ENCODE assay signal across 23 mouse cellular contexts in the genomic region with DNA sequence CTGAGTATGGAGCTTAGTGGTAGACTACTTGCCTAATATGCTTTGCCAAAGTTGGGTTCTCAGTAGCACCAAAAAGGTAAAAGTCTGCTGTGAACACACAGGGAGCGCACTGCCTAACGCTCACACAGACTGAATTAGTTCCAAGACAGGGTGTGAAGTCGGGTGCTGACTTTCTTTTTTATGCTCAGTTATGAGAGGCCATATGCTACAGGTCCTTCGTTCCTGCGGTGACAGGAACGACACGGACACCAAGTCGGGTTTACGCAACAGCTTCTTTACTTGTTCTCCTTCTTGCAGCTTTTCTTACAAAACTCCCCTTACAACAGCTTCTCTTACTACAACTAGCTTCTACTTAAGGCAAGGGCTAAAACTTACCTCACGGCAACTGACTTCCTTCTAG. TPM values are rescaled to one million over a fixed set of nuclear protein-coding genes. Genes with fewer than 3 reads are reported as not detected.
"Had no signal": no experiment of that assay in that cellular context is flagged by ENCODE, and none has a peak within 500 bp of the region (broad histone marks: within the 10 kb centered on the region; RNA-seq: fewer than 3 reads in every experiment).

No protein-coding gene starts in this region.

- H3K4me3 ChIP-seq: limb, embryonic 13.5 days; liver, embryonic 13.5 days; lung, embryonic 15.5 days; midbrain, embryonic 15.5 days; neural tube, embryonic 12.5 days had no signal

- H3K4me2 ChIP-seq: limb, embryonic 13.5 days; liver, embryonic 13.5 days; lung, embryonic 15.5 days; midbrain, embryonic 11.5 days; midbrain, embryonic 15.5 days; neural tube, embryonic 12.5 days had no signal

- H3K9ac ChIP-seq: limb, embryonic 13.5 days; liver, embryonic 13.5 days; lung, embryonic 15.5 days; midbrain, embryonic 15.5 days; neural tube, embryonic 12.5 days had no signal

- DNase-seq: kidney, adult 18-20 months; kidney, postnatal 10 days; kidney, postnatal 4 days; left cerebral cortex, postnatal 4 days; liver, embryonic 13.5 days; retina, postnatal 1 day; thymus, postnatal 36 days had no signal

- H3K27ac ChIP-seq: hindbrain, postnatal 0 days; limb, embryonic 13.5 days; liver, embryonic 13.5 days; lung, embryonic 15.5 days; midbrain, embryonic 15.5 days; neural tube, embryonic 12.5 days had no signal

- H3K4me1 ChIP-seq: limb, embryonic 13.5 days; lung, embryonic 15.5 days; midbrain, embryonic 15.5 days; neural tube, embryonic 12.5 days had no signal

- ATAC-seq: hindbrain, postnatal 0 days; midbrain, embryonic 15.5 days had no signal

- H3K9me3 ChIP-seq: limb, embryonic 13.5 days; liver, embryonic 13.5 days; lung, embryonic 15.5 days; midbrain, embryonic 15.5 days; neural tube, embryonic 12.5 days had no signal

- H3K27me3 ChIP-seq: limb, embryonic 13.5 days; liver, embryonic 13.5 days; lung, embryonic 15.5 days; midbrain, embryonic 15.5 days; neural tube, embryonic 12.5 days had no signal

RNA-seq across cellular contexts. Expression of gene Gm17545, which starts 10.9 kb away (rescaled TPM):
- total RNA-seq: hindbrain, postnatal 0 days; layer of hippocampus, adult 8-10 months; layer of hippocampus, postnatal 14 days; left cerebral cortex, adult 18-20 months; left cerebral cortex, postnatal 10 days; left cerebral cortex, postnatal 4 days; monocyte, adult 5-6 weeks had no signal
- polyA plus RNA-seq: hindbrain, postnatal 0 days; intestine, embryonic 14.5 days; kidney, embryonic 14.5 days; limb, embryonic 13.5 days; liver, embryonic 13.5 days; lung, embryonic 15.5 days; midbrain, embryonic 11.5 days; midbrain, embryonic 15.5 days; neural tube, embryonic 12.5 days; spleen, adult 2 months; stomach, embryonic 16.5 days; thymus, postnatal 0 days had no signal

RNA-seq across cellular contexts. Expression of gene 9530077C05Rik, which starts 31.8 kb away (rescaled TPM):
- total RNA-seq: monocyte, adult 5-6 weeks had no signal
